Mouse (Mus musculus) CH12.LX (cell line): Measurements from ENCODE around the gene Ssbp3. TPM values are rescaled to one million over a fixed set of nuclear protein-coding genes. Genes with fewer than 3 reads are reported as not detected.
A peak's percentile ranks its signal among the peaks of the same experiment; 100 is the strongest.

Source experiments
- DNase-seq: peaks from one replicate; pipeline ENCODE4 v3.0.0-alpha.2; 2013; ENCODE audit errors: extremely low read depth
- H3K27ac ChIP-seq: 2 replicates; pipeline ENCODE4 v1.5.1; 2012; ENCODE audit warnings: low read depth, mild to moderate bottlenecking, control low read depth, moderate library complexity; ENCODE audit not compliant: insufficient read depth
- H3K27me3 ChIP-seq: replicated peaks from 2 replicates; pipeline ENCODE3; 2012; ENCODE audit warnings: inconsistent platforms
- H3K36me3 ChIP-seq, 2 experiments: replicated peaks in 1 of 2; 2 replicates each; pipeline versions ENCODE3 to v1.6.1; 2012; ENCODE audit warnings: inconsistent platforms in 1 of 2, low read length in 1 of 2, mild to moderate bottlenecking in 1 of 2, mixed read lengths in 1 of 2, moderate library complexity in 1 of 2; ENCODE audit not compliant: control insufficient read depth in 1 of 2, insufficient read depth in 1 of 2
- H3K4me1 ChIP-seq, 2 experiments: 2 replicates each; pipeline ENCODE4 v1.6.1; 2012; ENCODE audit warnings: inconsistent platforms in 1 of 2, moderate library complexity in 1 of 2; ENCODE audit not compliant: insufficient read depth in 2 of 2, control insufficient read depth in 1 of 2
- H3K4me2 ChIP-seq: 2 replicates; pipeline ENCODE4 v1.6.1; 2012; ENCODE audit warnings: low read depth, mild to moderate bottlenecking, control low read depth; ENCODE audit not compliant: poor library complexity, insufficient read depth, severe bottlenecking
- H3K4me3 ChIP-seq, 3 experiments: fragments of 150-350 bp in 1 of 3; sonication (generic) in 1 of 3; replicated peaks in 1 of 3; 2 replicates each; pipeline versions ENCODE3 to v1.5.1; 2011 to 2012; ENCODE audit warnings: low read depth in 2 of 3, low read length in 2 of 3, mild to moderate bottlenecking in 2 of 3, moderate library complexity in 2 of 3, control low read depth in 1 of 3, improper control_type of control experiment in 1 of 3, inconsistent platforms in 1 of 3, mixed read lengths in 1 of 3; ENCODE audit not compliant: poor library complexity in 1 of 3
- H3K79me2 ChIP-seq: replicated peaks from 2 replicates; pipeline ENCODE4 v1.6.1; 2012; ENCODE audit warnings: mild to moderate bottlenecking, moderate library complexity; ENCODE audit not compliant: control insufficient read depth, poor library complexity, insufficient read depth, severe bottlenecking; ENCODE audit errors: extremely low read depth
- H3K9ac ChIP-seq: 2 replicates; pipeline ENCODE4 v1.6.1; 2012; ENCODE audit warnings: low read depth, mild to moderate bottlenecking, control low read depth, moderate library complexity; ENCODE audit not compliant: insufficient read depth
- H3K9me3 ChIP-seq: replicated peaks from 2 replicates; pipeline ENCODE3; 2012; ENCODE audit warnings: low read length, inconsistent platforms, mixed read lengths
- BHLHE40 ChIP-seq: IDR thresholded peaks from 2 replicates; pipeline ENCODE4 v1.6.1; 2011; ENCODE audit warnings: mild to moderate bottlenecking, low read depth, low read length, improper control_type of control experiment
- CHD1 ChIP-seq: IDR thresholded peaks from 2 replicates; pipeline ENCODE4 v1.6.1; 2012; ENCODE audit warnings: low read depth, low read length, improper control_type of control experiment, inconsistent platforms
- E2F4 ChIP-seq: IDR thresholded peaks from 2 replicates; pipeline ENCODE4 v1.6.1; 2011; ENCODE audit warnings: low read depth, low read length, improper control_type of control experiment; ENCODE audit not compliant: insufficient replicate concordance
- ELF1 ChIP-seq: IDR thresholded peaks from 2 replicates; pipeline ENCODE4 v1.6.1; 2014; ENCODE audit warnings: low read depth, mild to moderate bottlenecking, inconsistent platforms, low read length, improper control_type of control experiment
- EP300 ChIP-seq: IDR thresholded peaks from 2 replicates; pipeline ENCODE4 v1.6.1; 2011; ENCODE audit warnings: low read length, improper control_type of control experiment
- GABPA ChIP-seq: IDR thresholded peaks from 2 replicates; pipeline ENCODE4 v1.6.1; 2012; ENCODE audit warnings: low read depth, low read length, improper control_type of control experiment, inconsistent platforms; ENCODE audit not compliant: insufficient replicate concordance
- HCFC1 ChIP-seq: IDR thresholded peaks from 2 replicates; pipeline ENCODE4 v1.6.1; 2012; ENCODE audit warnings: low read depth, mild to moderate bottlenecking, inconsistent platforms, low read length, improper control_type of control experiment
- IRF4 ChIP-seq: IDR thresholded peaks from 2 replicates; pipeline ENCODE4 v1.6.1; 2014; ENCODE audit warnings: low read depth, mild to moderate bottlenecking, inconsistent platforms, low read length, improper control_type of control experiment
- MXI1 ChIP-seq: IDR thresholded peaks from 2 replicates; pipeline ENCODE4 v1.6.1; 2011; ENCODE audit warnings: mild to moderate bottlenecking, low read depth, low read length, improper control_type of control experiment
- NELFE ChIP-seq: IDR thresholded peaks from 2 replicates; pipeline ENCODE4 v1.6.1; 2011; ENCODE audit warnings: low read depth, low read length, improper control_type of control experiment
- POLR2A ChIP-seq: IDR thresholded peaks from 2 replicates; pipeline ENCODE4 v1.6.1; 2011; ENCODE audit warnings: low read depth, mild to moderate bottlenecking, improper control_type of control experiment, low read length
- POLR2AphosphoS2 ChIP-seq: IDR thresholded peaks from 2 replicates; pipeline ENCODE4 v1.6.1; 2011; ENCODE audit warnings: low read depth, low read length, improper control_type of control experiment
- TBP ChIP-seq: conservative IDR thresholded peaks from 2 replicates; pipeline ENCODE4 v1.6.1; 2011; ENCODE audit warnings: low read depth, low read length, improper control_type of control experiment
- UBTF ChIP-seq: IDR thresholded peaks from 2 replicates; pipeline ENCODE4 v1.6.1; 2012; ENCODE audit warnings: low read depth, mild to moderate bottlenecking, inconsistent platforms, low read length, improper control_type of control experiment, moderate library complexity
- USF2 ChIP-seq: conservative IDR thresholded peaks from 2 replicates; pipeline ENCODE4 v1.6.1; 2011; ENCODE audit warnings: low read depth, low read length, improper control_type of control experiment
- ZMIZ1 ChIP-seq: IDR thresholded peaks from 2 replicates; pipeline ENCODE4 v1.6.1; 2012; ENCODE audit warnings: low read depth, mild to moderate bottlenecking, inconsistent platforms, low read length, improper control_type of control experiment
- dilution Hi-C: fragments of 300-500 bp; cut with MboI; formaldehyde crosslinking; loops from 2 replicates; pipeline ENCODE4 v1.14.3; 2020; ENCODE audit warnings: low sequenced_read_pairs; ENCODE audit not compliant: extremely low pct_unique_long_range_greater_than_20kb, extremely low pct_ligation_motif_present
- in situ Hi-C: fragments of 300-500 bp; cut with MboI; formaldehyde crosslinking; loops from 3 replicates; pipeline ENCODE4 v1.14.3; 2019; ENCODE audit warnings: low sequenced_read_pairs, low pct_ligation_motif_present, low pct_unique_long_range_greater_than_20kb, mixed read lengths
- polyA plus RNA-seq: library from polyadenylated mRNA; unstranded; fragments of >175 nt; gene quantifications from 2 replicates; pipeline ENCODE4 v1.2.1, GENCODE M21; 2012; ENCODE audit warnings: low read depth; ENCODE audit not compliant: insufficient read length
- total RNA-seq, 2 experiments: library from RNA; depleted of rRNA; stranded (reverse); fragments of 300-350 nt in 1 of 2; fragments of >200 nt in 1 of 2; gene quantifications; 2 replicates each; pipeline ENCODE4 v1.2.3; 2012 to 2014

Gene Ssbp3
- total and polyA plus RNA-seq, 3 experiments, result 32.4 to 129 (median 76.5) TPM

- in situ Hi-C loops (no loop called here), dilution Hi-C loops (no loop called here)
- H3K27ac ChIP-seq, result no peak overlapping the region
- H3K9me3 ChIP-seq, result no peaks in the 10 kb centered on the region
- peaks cover 19 to 62% of the 10 kb centered on the region in 2 experiments for H3K4me1 ChIP-seq
- DNase-seq, result peak; percentile 34
- peaks cover 10 to 94% of the 10 kb centered on the region in 2 experiments for H3K36me3 ChIP-seq
- H3K4me3 ChIP-seq, result no peak overlapping the region
- H3K9ac ChIP-seq, result no peak overlapping the region
- H3K27me3 ChIP-seq, result no peaks in the 10 kb centered on the region
- H3K4me2 ChIP-seq, result no peak overlapping the region
- H3K79me2 ChIP-seq, result no peaks in the 10 kb centered on the region
- no peak for TF ChIP-seq BHLHE40
- no peak for TF ChIP-seq POLR2AphosphoS2
- TF ChIP-seq MXI1, result no peak
These were observed 101.5 kb downstream of the Ssbp3 start for GRCm38 (mm10) chr4:107012005-107012478.

GRCm38 (mm10) chr4:107012574-107012973, 102.1 kb downstream of the Ssbp3 start:
- no peaks in the 10 kb centered on the region for H3K9me3 ChIP-seq
- dilution Hi-C loops, result no loop called here
- peaks cover 10 to 95% of the 10 kb centered on the region in 2 experiments for H3K36me3 ChIP-seq
- no peaks in the 10 kb centered on the region for H3K79me2 ChIP-seq
- H3K27ac ChIP-seq, result no peak overlapping the region
- no peak overlapping the region for H3K4me2 ChIP-seq
- DNase-seq, result no peak
- H3K27me3 ChIP-seq, result no peaks in the 10 kb centered on the region
- in situ Hi-C loops, result no loop called here
- H3K4me3 ChIP-seq, result no peak overlapping the region
- no peak overlapping the region for H3K9ac ChIP-seq
- no peak for TF ChIP-seq ELF1
- TF ChIP-seq GABPA, result no peak
- no peak for TF ChIP-seq BHLHE40
- no peak for TF ChIP-seq USF2
- TF ChIP-seq IRF4, result no peak
- TF ChIP-seq UBTF, result no peak
- TF ChIP-seq EP300, result no peak
- no peak for TF ChIP-seq NELFE
- TF ChIP-seq ZMIZ1, result no peak
- TF ChIP-seq POLR2A, result no peak
- TF ChIP-seq HCFC1, result no peak
- no peak for TF ChIP-seq CHD1
- no peak for TF ChIP-seq E2F4
- TF ChIP-seq TBP, result no peak
- peaks cover 19 to 68% of the 10 kb centered on the region in 2 experiments for H3K4me1 ChIP-seq
